Mouse (Mus musculus) lung, postnatal 36 days (tissue): ENCODE measurements around the gene Vps45.
A peak's percentile ranks its signal among the peaks of the same experiment; 100 is the strongest.
"Not testable (repeated sequence)": the region's sequence is repeated elsewhere in the genome, so short reads cannot be mapped to it uniquely, and the experiment has no call there.

Experiments
- DNase-seq: peaks from one replicate; pipeline ENCODE4 v3.0.0; 2022; ENCODE audit warnings: mixed read lengths

Gene Vps45

DNA sequence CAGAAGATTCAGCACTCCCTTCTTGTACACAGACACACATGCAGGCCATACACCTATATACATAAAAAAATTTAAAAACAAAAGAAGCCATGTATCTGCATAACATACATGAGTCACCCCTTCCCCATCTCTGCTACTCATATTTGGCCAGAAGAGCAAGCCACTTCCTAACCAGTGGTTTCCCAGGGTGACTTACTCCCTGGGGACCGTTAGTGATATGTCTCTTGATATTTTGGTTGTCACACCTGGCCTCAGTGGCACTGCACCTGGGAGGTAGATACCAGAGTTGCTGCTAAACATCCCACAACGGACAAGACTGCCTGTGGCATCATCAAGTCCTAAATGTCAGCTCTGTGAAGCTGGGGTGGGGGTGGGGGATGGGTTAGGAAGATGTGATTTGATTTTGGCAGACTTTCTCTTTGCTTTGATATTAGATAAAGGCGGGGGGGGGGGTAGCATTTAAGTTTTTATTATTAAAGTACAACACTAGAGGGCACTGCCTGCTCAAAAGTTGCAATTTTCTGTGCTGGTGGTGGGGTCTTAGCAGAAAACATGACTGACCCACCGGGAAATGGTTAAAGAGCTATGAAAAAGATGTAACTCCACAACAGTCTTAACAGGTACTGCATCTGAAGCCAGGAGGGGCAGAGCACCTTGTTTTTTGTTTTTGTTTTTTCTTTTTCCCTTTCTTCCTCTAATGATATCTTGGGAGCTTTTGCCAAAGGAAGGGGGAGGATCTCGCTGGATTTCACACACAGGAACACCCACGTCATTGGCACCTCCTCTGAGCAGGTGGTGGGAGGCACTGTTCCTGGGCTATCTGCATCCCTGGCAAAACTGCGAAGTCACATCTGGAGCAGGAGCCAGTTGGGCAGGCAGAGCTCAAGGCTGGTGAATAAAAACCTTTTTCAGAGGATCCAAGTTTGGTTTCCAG lies 92.5 kb downstream of the Vps45 start:
- DNase-seq = no peak

- peak; percentile 53 for DNase-seq
Measured at GRCm38 (mm10) chr3:95963681-95964080, 94.6 kb downstream of the Vps45 start.

GRCm38 (mm10) chr3:95963230-95963629 lies 95.0 kb downstream of the Vps45 start:
- no peak for DNase-seq

DNA sequence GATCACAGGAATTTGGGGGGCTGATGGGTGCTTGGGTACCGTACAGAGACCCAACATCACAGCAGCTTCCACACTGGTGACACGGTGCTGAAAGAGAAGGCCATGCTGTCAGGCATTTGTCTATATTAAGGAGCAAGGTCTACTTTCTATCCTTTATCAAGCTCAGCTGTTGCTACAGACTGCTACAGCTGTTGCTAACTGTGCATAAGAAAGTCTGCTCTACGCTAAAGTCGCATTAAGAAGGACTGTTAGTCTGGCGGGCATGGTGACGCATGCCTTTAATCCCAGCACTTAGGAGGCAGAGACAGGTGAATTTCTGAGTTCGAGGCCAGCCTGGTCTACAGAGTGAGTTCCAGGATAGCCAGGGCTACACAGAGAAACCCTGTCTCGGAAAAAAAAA lies 96.1 kb downstream of the Vps45 start:
- DNase-seq = not testable (repeated sequence)

DNA sequence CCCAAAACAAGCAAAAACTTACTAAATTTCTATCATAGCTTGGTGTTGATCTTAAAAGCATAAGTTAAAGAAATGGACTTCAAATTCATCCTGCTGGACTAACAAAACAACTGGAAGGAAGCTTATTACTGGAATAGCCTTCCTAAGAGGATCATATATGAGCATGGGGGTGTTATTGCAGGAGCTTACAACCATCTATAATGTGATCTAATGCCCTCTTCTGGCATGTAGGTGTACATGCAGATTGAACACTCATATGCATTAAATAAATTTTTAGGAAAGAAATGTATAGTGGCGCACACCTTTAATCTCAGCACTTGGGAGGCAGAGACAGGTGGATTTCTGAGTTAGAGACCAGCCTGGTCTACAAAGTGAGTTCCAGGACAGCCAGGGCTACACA lies 98.5 kb downstream of the Vps45 start:
- DNase-seq = no peak

- peak; percentile 68 for DNase-seq
Measured at GRCm38 (mm10) chr3:95959082-95959481, 99.2 kb downstream of the Vps45 start.

- peak; percentile 78 for DNase-seq
Measured at GRCm38 (mm10) chr3:95957359-95958148, 100.7 kb downstream of the Vps45 start.

DNA sequence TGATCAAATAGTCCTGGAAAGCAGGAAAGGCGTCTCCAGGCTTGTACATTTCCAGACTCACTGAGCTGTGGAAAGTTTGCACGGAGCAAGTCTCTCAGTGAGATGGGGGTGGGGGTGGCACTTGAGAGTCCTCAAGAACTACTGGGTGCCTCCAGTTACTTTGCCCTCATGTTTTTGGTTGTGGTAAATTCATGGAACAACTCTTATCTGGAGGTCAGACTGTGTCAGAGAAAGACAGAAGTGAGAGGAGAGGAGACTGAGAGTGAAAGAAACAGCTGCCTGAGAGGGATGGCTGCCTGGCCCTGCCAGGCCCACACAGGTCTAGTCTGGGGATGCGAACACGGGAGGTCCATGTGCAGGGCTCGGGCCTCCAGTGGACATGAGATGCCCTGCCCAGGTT lies 102.9 kb downstream of the Vps45 start:
- DNase-seq = no peak

GRCm38 (mm10) chr3:95954648-95955173 lies 103.6 kb downstream of the Vps45 start:
- not testable (repeated sequence) for DNase-seq

DNA sequence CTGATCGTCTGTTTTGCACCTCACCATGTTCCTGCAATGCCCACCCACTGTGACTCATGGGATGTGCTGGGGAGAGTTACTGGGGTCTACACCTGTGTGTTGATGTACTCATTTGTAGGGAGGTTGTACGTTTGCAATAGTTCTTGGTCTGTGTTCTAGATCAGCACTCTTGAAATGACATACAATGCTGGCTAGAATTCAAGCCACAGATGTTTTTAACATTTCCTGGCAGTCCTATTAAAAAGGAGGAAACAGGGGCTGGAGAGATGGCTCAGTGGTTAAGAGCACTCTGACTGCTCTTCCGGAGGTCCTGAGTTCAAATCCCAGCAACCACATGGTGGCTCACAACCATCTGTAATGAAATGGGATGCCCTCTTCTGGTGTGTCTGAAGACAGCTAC lies 104.7 kb downstream of the Vps45 start:
- no peak for DNase-seq

GRCm38 (mm10) chr3:95953023-95953422 lies 105.2 kb downstream of the Vps45 start:
- no peak for DNase-seq

DNA sequence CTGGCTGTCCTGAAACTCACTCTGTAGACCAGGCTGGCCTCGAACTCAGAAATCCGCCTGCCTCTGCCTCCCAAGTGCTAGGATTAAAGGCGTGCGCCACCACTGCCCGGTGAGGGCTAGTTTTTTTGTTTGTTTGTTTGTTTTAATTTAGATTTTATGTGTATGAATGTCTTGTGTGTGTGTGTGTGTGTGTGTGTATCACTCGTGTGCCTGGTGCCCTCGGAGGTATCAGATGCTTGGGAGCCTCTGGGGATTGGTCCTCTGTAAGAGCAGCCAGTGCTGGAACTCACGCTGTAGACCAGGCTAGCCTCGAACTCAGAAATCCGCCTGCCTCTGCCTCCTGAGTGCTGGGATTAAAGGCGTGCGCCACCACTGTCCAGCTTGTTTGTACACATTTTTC lies 106.7 kb downstream of the Vps45 start:
- not testable (repeated sequence) for DNase-seq

DNA sequence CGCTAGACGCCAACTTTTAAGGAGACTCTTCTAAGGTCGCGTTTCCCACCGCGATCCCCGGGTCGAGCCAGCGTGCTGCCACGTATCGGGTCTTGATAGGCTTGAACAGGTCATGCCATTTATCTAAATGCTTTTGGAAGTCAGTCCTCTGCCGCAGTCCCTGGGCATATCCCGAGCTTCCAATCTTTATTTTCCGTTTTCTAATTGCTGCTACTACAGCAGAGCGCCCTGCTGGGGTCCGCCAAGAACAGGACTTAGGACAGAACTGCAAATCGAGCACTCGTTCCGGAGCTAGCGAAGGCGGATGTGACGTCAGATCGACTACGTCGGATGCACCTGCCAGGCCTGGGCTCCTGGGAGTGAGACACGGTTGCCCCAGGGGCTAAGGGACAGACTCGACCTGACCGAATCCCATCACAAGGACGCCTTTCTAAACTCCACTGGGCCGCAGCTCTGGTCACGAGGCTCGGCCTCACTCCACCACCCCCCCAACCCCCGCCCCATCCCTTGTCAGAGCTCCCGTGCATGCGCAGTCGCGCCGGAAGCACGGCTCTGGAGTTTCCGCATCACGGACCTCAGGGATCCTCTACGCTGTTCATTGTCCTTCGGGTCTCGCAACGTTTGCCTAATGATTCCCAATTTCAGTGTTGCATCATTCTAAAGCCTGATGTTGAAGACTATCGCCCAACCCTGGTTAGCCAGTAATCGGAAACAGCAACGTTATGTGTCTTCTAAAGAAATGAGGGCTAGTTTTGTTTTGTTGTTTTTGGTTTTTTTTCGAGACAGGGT lies 107.3 kb downstream of the Vps45 start:
- peak; percentile 93 for DNase-seq
